ENCODE assay signal across 9 mouse cellular contexts in the genomic region with DNA sequence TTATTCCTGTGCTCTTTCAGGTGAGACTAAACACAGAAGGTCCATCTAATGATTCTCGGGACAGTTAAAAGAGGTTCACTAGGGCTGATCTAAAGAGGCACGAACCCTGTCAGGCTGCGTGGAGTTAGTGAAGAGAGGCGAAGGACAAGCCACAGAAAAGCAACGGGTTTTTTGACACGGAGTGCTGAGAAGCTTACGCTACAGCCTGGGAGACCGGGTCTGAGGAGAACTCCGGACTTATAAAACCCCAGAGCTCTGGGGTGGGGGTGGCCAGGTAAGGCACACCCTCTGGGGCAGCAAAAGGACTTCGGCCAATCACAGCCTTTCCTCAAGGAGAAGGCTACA. TPM values are rescaled to one million over a fixed set of nuclear protein-coding genes. Genes with fewer than 3 reads are reported as not detected.
A peak's percentile ranks its signal among the peaks of the same experiment; 100 is the strongest.
DNase-seq lines count a peak whose midpoint lies in the region; ATAC-seq and TF ChIP-seq lines count a peak whose summit lies in the region.
"Had no signal": no experiment of that assay in that cellular context is flagged by ENCODE, and none has a peak within 500 bp of the region (broad histone marks: within the 10 kb centered on the region; RNA-seq: fewer than 3 reads in every experiment).

No protein-coding gene starts in this region.

- no peaks in the 10 kb centered on the region for H3K9me3 ChIP-seq in lung, embryonic 14.5 days (ENCODE audit: low read depth, low read length)
- H3K9me3 ChIP-seq in embryonic facial prominence, embryonic 15.5 days (replicated peaks) = no peaks in the 10 kb centered on the region
- no peaks in the 10 kb centered on the region for H3K9me3 ChIP-seq in limb, embryonic 10.5 days (replicated peaks)
- H3K9me3 ChIP-seq in neural tube, embryonic 15.5 days (replicated peaks) = no peaks in the 10 kb centered on the region

- peak overlapping the region; percentile 72 for H3K9ac ChIP-seq in lung, embryonic 14.5 days
- peak overlapping the region; percentile 50 for H3K9ac ChIP-seq in embryonic facial prominence, embryonic 15.5 days
- peak overlapping the region; percentile 85 for H3K9ac ChIP-seq in neural tube, embryonic 15.5 days (replicated peaks)

- TF ChIP-seq CTCF in lung, embryonic 14.5 days (IDR thresholded peaks at IDR 0.05; ENCODE audit: low read depth) = no peak

- under 1% methylated on average over 10 of the region's 10 CpGs for WGBS in lung, embryonic 14.5 days
- 0% methylated on average over 10 of the region's 10 CpGs for WGBS in embryonic facial prominence, embryonic 15.5 days
- under 1% methylated on average over 10 of the region's 10 CpGs for WGBS in limb, embryonic 10.5 days
- 0% methylated on average over 10 of the region's 10 CpGs for WGBS in neural tube, embryonic 15.5 days

- peak overlapping the region; percentile 67 for H3K4me3 ChIP-seq in lung, embryonic 14.5 days (ENCODE audit: low read depth, low read length)
- peak overlapping the region; percentile 63 for H3K4me3 ChIP-seq in embryonic facial prominence, embryonic 15.5 days (replicated peaks)
- peak overlapping the region; percentile 74 for H3K4me3 ChIP-seq in limb, embryonic 10.5 days
- H3K4me3 ChIP-seq in neural tube, embryonic 15.5 days (replicated peaks) = peak overlapping the region; percentile 66

- no peaks in the 10 kb centered on the region for H3K27me3 ChIP-seq in lung, embryonic 14.5 days (ENCODE audit: insufficient read depth, low read length)
- H3K27me3 ChIP-seq in embryonic facial prominence, embryonic 15.5 days = no peaks in the 10 kb centered on the region
- no peaks in the 10 kb centered on the region for H3K27me3 ChIP-seq in limb, embryonic 10.5 days (ENCODE audit: low read depth, poor library complexity, severe bottlenecking)
- H3K27me3 ChIP-seq in neural tube, embryonic 15.5 days (replicated peaks) = no peaks in the 10 kb centered on the region

- H3K4me1 ChIP-seq in lung, embryonic 14.5 days (ENCODE audit: insufficient read depth) = peaks cover 10% of the 10 kb centered on the region
- peaks cover 41% of the 10 kb centered on the region for H3K4me1 ChIP-seq in embryonic facial prominence, embryonic 15.5 days
- peaks cover 43% of the 10 kb centered on the region for H3K4me1 ChIP-seq in limb, embryonic 10.5 days
- H3K4me1 ChIP-seq in neural tube, embryonic 15.5 days = peaks cover 55% of the 10 kb centered on the region

- DNase-seq in lung, embryonic 14.5 days = no peak
- DNase-seq in lung, postnatal 36 days = no peak
- no peak for DNase-seq in limb, embryonic 10.5 days (ENCODE audit: low spot score)
- DNase-seq in urinary bladder, postnatal 36 days (ENCODE audit: low spot score in 2 of 2) = no peak
- DNase-seq in gastrocnemius, adult 8-10 months (ENCODE audit: low spot score in 2 of 2) = no peak
- no peak for DNase-seq in right cerebral cortex, adult 18-20 months

- ATAC-seq in lung, embryonic 14.5 days (ENCODE audit: insufficient read depth) = no peak
- ATAC-seq in embryonic facial prominence, embryonic 15.5 days (ENCODE audit: insufficient number of reproducible peaks, low FRiP score, low TSS enrichment, low read depth) = no peak
- no peak for ATAC-seq in neural tube, embryonic 15.5 days (ENCODE audit: low FRiP score)

- H3K27ac ChIP-seq in lung, embryonic 14.5 days (ENCODE audit: low read depth) = peak overlapping the region; percentile 99
- peak overlapping the region; percentile 100 for H3K27ac ChIP-seq in embryonic facial prominence, embryonic 15.5 days (replicated peaks)
- H3K27ac ChIP-seq in limb, embryonic 10.5 days = peak overlapping the region; percentile 98; the same call in 1 of the 2 replicates
- peak overlapping the region; percentile 100 for H3K27ac ChIP-seq in neural tube, embryonic 15.5 days (replicated peaks)

- H3K36me3 ChIP-seq in lung, embryonic 14.5 days (ENCODE audit: insufficient read depth) = peaks cover 25% of the 10 kb centered on the region
- peaks cover 23% of the 10 kb centered on the region for H3K36me3 ChIP-seq in embryonic facial prominence, embryonic 15.5 days
- peaks cover 27% of the 10 kb centered on the region for H3K36me3 ChIP-seq in limb, embryonic 10.5 days
- peaks cover 14% of the 10 kb centered on the region for H3K36me3 ChIP-seq in neural tube, embryonic 15.5 days

- peak overlapping the region; percentile 91 for H3K4me2 ChIP-seq in lung, embryonic 14.5 days
- H3K4me2 ChIP-seq in embryonic facial prominence, embryonic 15.5 days (replicated peaks) = peak overlapping the region; percentile 95
- H3K4me2 ChIP-seq in neural tube, embryonic 15.5 days = peak overlapping the region; percentile 78

RNA-seq across cellular contexts. Expression of gene Tarbp2, which starts 0.4 kb away (rescaled TPM):
- 74.5 and 81.2 TPM in 2 replicates for polyA plus RNA-seq in lung, embryonic 14.5 days (2014; fragmentation: Nextera tagmentation; extraction: Ambion mirVana)
- polyA plus RNA-seq in embryonic facial prominence, embryonic 15.5 days (2015; fragmentation: Nextera tagmentation; extraction: Ambion mirVana) = 83.9 and 94.7 TPM in 2 replicates
- polyA plus RNA-seq in limb, embryonic 10.5 days (2016; fragmentation: Nextera tagmentation; extraction: Ambion mirVana) = 143 and 150 TPM in 2 replicates
- polyA plus RNA-seq in neural tube, embryonic 15.5 days (2015; fragmentation: Nextera tagmentation; extraction: Ambion mirVana) = 93.7 and 98.4 TPM in 2 replicates
- 10 to 100 TPM; 29.0 to 40.3 (median 35.2) TPM for total RNA-seq in gastrocnemius, adult 8-10 months (2022)

RNA-seq across cellular contexts. Expression of gene Map3k12, which starts 0.7 kb away (rescaled TPM):
- polyA plus RNA-seq in lung, embryonic 14.5 days (2014; fragmentation: Nextera tagmentation; extraction: Ambion mirVana) = 13.2 and 13.9 TPM in 2 replicates
- polyA plus RNA-seq in embryonic facial prominence, embryonic 15.5 days (2015; fragmentation: Nextera tagmentation; extraction: Ambion mirVana) = 19.8 and 21.3 TPM in 2 replicates
- 23.8 and 27.7 TPM in 2 replicates for polyA plus RNA-seq in limb, embryonic 10.5 days (2016; fragmentation: Nextera tagmentation; extraction: Ambion mirVana)
- 49.1 and 57.4 TPM in 2 replicates for polyA plus RNA-seq in neural tube, embryonic 15.5 days (2015; fragmentation: Nextera tagmentation; extraction: Ambion mirVana)
- total RNA-seq in gastrocnemius, adult 8-10 months (2022) = 1 to 10 TPM in 3 of 4 experiments, under 1 TPM in 1; 0.68 to 1.9 (median 1.5) TPM

RNA-seq across cellular contexts. Expression of gene Npff, which starts 7.1 kb away (rescaled TPM):
- 1.9 and 2.9 TPM in 2 replicates for polyA plus RNA-seq in lung, embryonic 14.5 days (2014; fragmentation: Nextera tagmentation; extraction: Ambion mirVana)
- polyA plus RNA-seq in embryonic facial prominence, embryonic 15.5 days (2015; fragmentation: Nextera tagmentation; extraction: Ambion mirVana) = 3.8 and 3.9 TPM in 2 replicates
- 1.7 and 1.8 TPM in 2 replicates for polyA plus RNA-seq in limb, embryonic 10.5 days (2016; fragmentation: Nextera tagmentation; extraction: Ambion mirVana)
- 13.9 and 14.0 TPM in 2 replicates for polyA plus RNA-seq in neural tube, embryonic 15.5 days (2015; fragmentation: Nextera tagmentation; extraction: Ambion mirVana)
- 1 to 10 TPM in 2 of 4 experiments, under 1 TPM in 2; 0.82 to 1.5 (median 1.1) TPM for total RNA-seq in gastrocnemius, adult 8-10 months (2022)

RNA-seq across cellular contexts. Expression of gene Gm10337, which starts 14.1 kb away (rescaled TPM):
- not detected in 2 replicates for polyA plus RNA-seq in lung, embryonic 14.5 days (2014; fragmentation: Nextera tagmentation; extraction: Ambion mirVana)
- 5.1 TPM in 1 of 2 replicates, not detected in the other for polyA plus RNA-seq in embryonic facial prominence, embryonic 15.5 days (2015; fragmentation: Nextera tagmentation; extraction: Ambion mirVana)
- 3.8 and 4.8 TPM in 2 replicates for polyA plus RNA-seq in limb, embryonic 10.5 days (2016; fragmentation: Nextera tagmentation; extraction: Ambion mirVana)
- polyA plus RNA-seq in neural tube, embryonic 15.5 days (2015; fragmentation: Nextera tagmentation; extraction: Ambion mirVana) = 6.2 and 6.4 TPM in 2 replicates
- total RNA-seq in gastrocnemius, adult 8-10 months (2022) = not detected
- polyA plus RNA-seq: large intestine, adult 2 months had no signal

RNA-seq across cellular contexts. Expression of gene Pcbp2, which starts 47.3 kb away (rescaled TPM):
- 280 and 281 TPM in 2 replicates for polyA plus RNA-seq in lung, embryonic 14.5 days (2014; fragmentation: Nextera tagmentation; extraction: Ambion mirVana)
- polyA plus RNA-seq in embryonic facial prominence, embryonic 15.5 days (2015; fragmentation: Nextera tagmentation; extraction: Ambion mirVana) = 223 and 231 TPM in 2 replicates
- polyA plus RNA-seq in limb, embryonic 10.5 days (2016; fragmentation: Nextera tagmentation; extraction: Ambion mirVana) = 230 and 235 TPM in 2 replicates
- polyA plus RNA-seq in neural tube, embryonic 15.5 days (2015; fragmentation: Nextera tagmentation; extraction: Ambion mirVana) = 117 and 143 TPM in 2 replicates
- 100 to 1,000 TPM; 379 to 451 (median 385) TPM for total RNA-seq in gastrocnemius, adult 8-10 months (2022)
